In the genomic region with DNA sequence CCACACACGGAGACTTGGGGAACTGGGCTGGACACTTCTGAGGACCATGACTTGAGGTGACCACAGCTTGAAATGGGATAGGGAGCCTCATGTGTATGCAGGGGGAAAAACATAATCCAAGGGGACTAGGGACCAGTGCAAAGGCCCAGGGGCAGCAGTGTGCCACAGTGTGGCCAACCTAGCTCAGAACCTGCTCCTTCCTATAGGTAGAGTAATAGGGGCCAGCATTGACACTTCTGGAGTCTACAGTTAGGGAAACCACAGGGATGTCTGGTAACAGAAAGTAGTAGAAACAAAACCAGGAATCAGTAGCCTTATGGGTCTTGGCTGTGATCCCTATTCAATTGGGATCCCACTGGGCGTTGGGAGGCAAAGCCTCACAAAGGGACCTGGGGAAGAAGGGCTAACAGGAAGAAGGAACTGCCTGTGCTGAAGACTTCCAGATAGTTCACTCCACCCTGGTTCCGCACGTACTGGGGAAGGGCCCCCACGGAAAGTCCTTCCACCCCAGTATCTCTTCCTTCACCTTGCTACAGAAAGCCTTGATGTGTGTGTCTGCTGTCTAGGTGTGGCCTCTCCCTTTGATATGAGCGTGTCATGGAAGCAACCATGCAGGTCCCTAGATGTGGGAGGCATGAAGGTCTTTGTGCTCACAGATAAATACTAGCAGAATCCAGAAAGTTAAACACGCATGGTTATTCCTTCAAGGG, we compare ENCODE assay signal across 14 mouse cellular contexts. TPM values are rescaled to one million over a fixed set of nuclear protein-coding genes. Genes with fewer than 3 reads are reported as not detected.
DNase-seq lines count a peak whose midpoint lies in the region; ATAC-seq lines count a peak whose summit lies in the region.
"Had no signal": no experiment of that assay in that cellular context is flagged by ENCODE, and none has a peak within 500 bp of the region (broad histone marks: within the 10 kb centered on the region; RNA-seq: fewer than 3 reads in every experiment).

No protein-coding gene starts in this region.

- H3K4me2 ChIP-seq in embryonic facial prominence, embryonic 15.5 days (replicated peaks): no peak overlapping the region
- H3K4me2 ChIP-seq in liver, embryonic 15.5 days: peak overlapping the region; percentile 100

- no peaks in the 10 kb centered on the region for H3K27me3 ChIP-seq in embryonic facial prominence, embryonic 15.5 days
- no peaks in the 10 kb centered on the region for H3K27me3 ChIP-seq in liver, embryonic 15.5 days
- H3K27me3 ChIP-seq: heart, embryonic 15.5 days had no signal

- H3K4me1 ChIP-seq in embryonic facial prominence, embryonic 15.5 days: peaks cover 14% of the 10 kb centered on the region
- H3K4me1 ChIP-seq in liver, embryonic 15.5 days (replicated peaks): peaks cover 68% of the 10 kb centered on the region

- H3K27ac ChIP-seq in embryonic facial prominence, embryonic 15.5 days (replicated peaks): 0 out of 2 replicates have a peak overlapping the region, but pooled peaks have one; percentile 68
- H3K27ac ChIP-seq in liver, embryonic 15.5 days (replicated peaks): peak overlapping the region; percentile 89

- ATAC-seq in embryonic facial prominence, embryonic 15.5 days (ENCODE audit: insufficient number of reproducible peaks, low FRiP score, low TSS enrichment, low read depth): no peak
- ATAC-seq in liver, embryonic 15.5 days (ENCODE audit: insufficient read depth): peak; percentile 80

- H3K36me3 ChIP-seq in embryonic facial prominence, embryonic 15.5 days: peaks cover 28% of the 10 kb centered on the region
- H3K36me3 ChIP-seq in liver, embryonic 15.5 days (replicated peaks): peaks cover 47% of the 10 kb centered on the region

- peak; percentile 90 for DNase-seq in heart, adult 11 months
- no peak for DNase-seq in heart, postnatal 36 days
- peak; percentile 21 for DNase-seq in CD4-positive helper T cell, adult 2 months (ENCODE audit: low read depth, low spot score)
- DNase-seq in right cerebral cortex, adult 18-20 months: no peak
- DNase-seq in left cerebral cortex, adult 9 months (ENCODE audit: low spot score in 2 of 2): no peak
- DNase-seq: adrenal gland, postnatal 14 days; B cell, adult 2 months; heart, adult 18-20 months; kidney, adult 8-10 months; kidney, postnatal 36 days; retina, postnatal 1 day had no signal

- H3K9me3 ChIP-seq in embryonic facial prominence, embryonic 15.5 days (replicated peaks): no peaks in the 10 kb centered on the region
- no peaks in the 10 kb centered on the region for H3K9me3 ChIP-seq in liver, embryonic 15.5 days (replicated peaks)
- H3K9me3 ChIP-seq: heart, embryonic 15.5 days had no signal

- 75% methylated on average over 7 of the region's 7 CpGs for WGBS in embryonic facial prominence, embryonic 15.5 days
- WGBS in liver, embryonic 15.5 days (ENCODE audit: insufficient replicate concordance): 35% methylated on average over 7 of the region's 7 CpGs

- intact Hi-C loops in heart, postnatal 36 days (cut with DNase I): loop anchor here (2.0 to 5.0 kb wide), 3 partner anchors 25 to 546 kb away; no protein-coding TSS in a partner anchor

- no peak overlapping the region for H3K9ac ChIP-seq in embryonic facial prominence, embryonic 15.5 days
- H3K9ac ChIP-seq in liver, embryonic 15.5 days: peak overlapping the region; percentile 76

- H3K4me3 ChIP-seq in embryonic facial prominence, embryonic 15.5 days (replicated peaks): no peak overlapping the region
- H3K4me3 ChIP-seq in liver, embryonic 15.5 days (replicated peaks): 0 out of 2 replicates have a peak overlapping the region, but pooled peaks have one; percentile 3

RNA-seq across cellular contexts. Expression of gene Pus1, which starts 1.2 kb away (rescaled TPM):
- 10 to 100 TPM; 18.8 to 21.9 TPM for total RNA-seq in heart, postnatal 36 days (2021)
- 35.1 and 35.9 TPM in 2 replicates for polyA plus RNA-seq in embryonic facial prominence, embryonic 15.5 days (2015; fragmentation: Nextera tagmentation; extraction: Ambion mirVana)
- polyA plus RNA-seq in liver, embryonic 15.5 days (2015; fragmentation: Nextera tagmentation; extraction: Ambion mirVana): 28.9 and 33.2 TPM in 2 replicates

RNA-seq across cellular contexts. Expression of gene Ep400, which starts 11.2 kb away (rescaled TPM):
- total RNA-seq in heart, postnatal 36 days (2021): 10 to 100 TPM; 30.0 to 38.4 TPM
- polyA plus RNA-seq in embryonic facial prominence, embryonic 15.5 days (2015; fragmentation: Nextera tagmentation; extraction: Ambion mirVana): 46.2 and 51.6 TPM in 2 replicates
- polyA plus RNA-seq in liver, embryonic 15.5 days (2015; fragmentation: Nextera tagmentation; extraction: Ambion mirVana): 20.0 and 21.3 TPM in 2 replicates

RNA-seq across cellular contexts. Expression of gene Ulk1, which starts 28.2 kb away (rescaled TPM):
- total RNA-seq in heart, postnatal 36 days (2021): 10 to 100 TPM; 85.6 to 94.0 TPM
- polyA plus RNA-seq in embryonic facial prominence, embryonic 15.5 days (2015; fragmentation: Nextera tagmentation; extraction: Ambion mirVana): 18.6 and 21.4 TPM in 2 replicates
- polyA plus RNA-seq in liver, embryonic 15.5 days (2015; fragmentation: Nextera tagmentation; extraction: Ambion mirVana): 11.6 and 15.2 TPM in 2 replicates

RNA-seq across cellular contexts. Expression of gene Hscb, which starts 57.9 kb away (rescaled TPM):
- total RNA-seq in heart, postnatal 36 days (2021): 10 to 100 TPM; 18.2 to 20.7 TPM
- polyA plus RNA-seq in embryonic facial prominence, embryonic 15.5 days (2015; fragmentation: Nextera tagmentation; extraction: Ambion mirVana): 24.6 and 25.2 TPM in 2 replicates
- polyA plus RNA-seq in liver, embryonic 15.5 days (2015; fragmentation: Nextera tagmentation; extraction: Ambion mirVana): 51.9 and 60.4 TPM in 2 replicates

RNA-seq across cellular contexts. Expression of gene Chek2, which starts 58.1 kb away (rescaled TPM):
- 1 to 10 TPM; 3.3 to 3.4 TPM for total RNA-seq in heart, postnatal 36 days (2021)
- 17.1 and 23.5 TPM in 2 replicates for polyA plus RNA-seq in embryonic facial prominence, embryonic 15.5 days (2015; fragmentation: Nextera tagmentation; extraction: Ambion mirVana)
- polyA plus RNA-seq in liver, embryonic 15.5 days (2015; fragmentation: Nextera tagmentation; extraction: Ambion mirVana): 36.6 and 37.2 TPM in 2 replicates

Comparison
In these comparisons a context has a peak if more than half of its experiments do, and no peak if none do; other contexts are left out.
1. DNase-seq: peak in heart, adult 11 months (single experiment) and CD4-positive helper T cell, adult 2 months (single experiment); none in heart, postnatal 36 days (0 of 2), right cerebral cortex, adult 18-20 months (single experiment) and left cerebral cortex, adult 9 months (0 of 2).